ENCODE assay signal across 21 mouse cellular contexts in the genomic region with DNA sequence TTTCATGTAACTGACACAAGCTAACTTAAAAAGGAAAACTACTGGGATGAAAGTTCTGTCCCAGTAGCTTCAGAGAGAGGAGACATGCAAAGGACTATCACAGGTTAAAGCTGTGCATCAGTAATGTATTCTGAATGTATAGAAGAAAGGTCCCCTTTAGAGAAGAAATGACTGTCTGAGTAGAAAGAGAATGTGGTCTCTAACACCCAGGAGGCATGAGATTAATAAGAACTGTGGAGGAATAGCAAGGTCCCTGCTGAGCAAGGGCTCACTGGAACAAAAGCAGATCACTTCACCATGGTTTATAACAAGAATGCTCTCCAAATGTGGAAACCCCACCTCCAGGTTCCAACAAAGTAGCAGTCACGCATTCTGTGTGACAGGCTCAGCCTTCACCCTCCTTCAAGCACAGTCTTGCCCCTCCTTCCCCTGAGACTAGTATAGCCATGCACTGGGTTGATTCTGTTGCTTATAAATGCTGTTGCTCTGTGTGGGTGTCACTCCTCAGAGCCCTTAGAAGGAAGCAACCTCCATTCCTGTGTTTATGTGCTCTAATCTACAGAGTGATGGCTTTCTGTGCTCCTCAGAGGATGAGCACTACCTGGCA.
DNase-seq lines count a peak whose midpoint lies in the region; ATAC-seq lines count a peak whose summit lies in the region.
"Had no signal": no experiment of that assay in that cellular context is flagged by ENCODE, and none has a peak within 500 bp of the region (broad histone marks: within the 10 kb centered on the region; RNA-seq: fewer than 3 reads in every experiment).

No protein-coding gene starts in this region.

- peak overlapping the region; percentile 25; the same call in 1 of the 2 replicates for H3K27ac ChIP-seq in forebrain, embryonic 12.5 days
- no peak overlapping the region for H3K27ac ChIP-seq in forebrain, embryonic 10.5 days
- no peak overlapping the region for H3K27ac ChIP-seq in heart, embryonic 12.5 days (ENCODE audit: poor library complexity, severe bottlenecking)
- H3K27ac ChIP-seq in midbrain, embryonic 15.5 days = no peak overlapping the region
- H3K27ac ChIP-seq: embryonic facial prominence, embryonic 15.5 days; gastrocnemius, adult 2 months; heart, embryonic 10.5 days; heart, embryonic 15.5 days; hindbrain, embryonic 13.5 days; hindbrain, postnatal 0 days had no signal

- DNase-seq in forebrain, embryonic 10.5 days (ENCODE audit: extremely low spot score, low spot score) = no peak
- DNase-seq in heart, adult 11 months = peak; percentile 28
- no peak for DNase-seq in left cerebral cortex, adult 9 months (ENCODE audit: low spot score in 2 of 2)
- DNase-seq in heart, adult 18-20 months = no peak
- DNase-seq: adrenal gland, postnatal 10 days; cerebellum, adult 18-20 months; cerebellum, adult 9-11 months; embryo, embryonic 11 days; gastrocnemius, adult 2 months; gastrocnemius, postnatal 25 days; heart, postnatal 14 days; kidney, adult 11 months had no signal

- peaks cover 5% of the 10 kb centered on the region for H3K4me1 ChIP-seq in forebrain, embryonic 12.5 days
- H3K4me1 ChIP-seq in forebrain, embryonic 10.5 days = peaks cover 10% of the 10 kb centered on the region
- no peaks in the 10 kb centered on the region for H3K4me1 ChIP-seq in heart, embryonic 12.5 days (replicated peaks)
- peaks cover 6% of the 10 kb centered on the region for H3K4me1 ChIP-seq in midbrain, embryonic 15.5 days
- H3K4me1 ChIP-seq: embryonic facial prominence, embryonic 15.5 days; heart, embryonic 10.5 days; heart, embryonic 15.5 days had no signal

- no peak for ATAC-seq in forebrain, embryonic 12.5 days (ENCODE audit: low FRiP score)
- ATAC-seq in heart, embryonic 12.5 days (ENCODE audit: insufficient number of reproducible peaks, low FRiP score) = no peak
- ATAC-seq in midbrain, embryonic 15.5 days (replicated peaks) = peak; percentile 78
- ATAC-seq: hindbrain, postnatal 0 days had no signal

- no peaks in the 10 kb centered on the region for H3K36me3 ChIP-seq in forebrain, embryonic 12.5 days (replicated peaks)
- H3K36me3 ChIP-seq in forebrain, embryonic 10.5 days (replicated peaks) = no peaks in the 10 kb centered on the region
- H3K36me3 ChIP-seq in heart, embryonic 12.5 days = no peaks in the 10 kb centered on the region
- H3K36me3 ChIP-seq in midbrain, embryonic 15.5 days (replicated peaks) = no peaks in the 10 kb centered on the region
- H3K36me3 ChIP-seq: embryonic facial prominence, embryonic 15.5 days; heart, embryonic 10.5 days; heart, embryonic 15.5 days; hindbrain, embryonic 13.5 days had no signal

- WGBS in forebrain, embryonic 12.5 days = 12% methylated on average over 1 of the region's 1 CpGs
- 22% methylated on average over 1 of the region's 1 CpGs for WGBS in forebrain, embryonic 10.5 days
- WGBS in heart, embryonic 12.5 days = 35% methylated on average over 1 of the region's 1 CpGs
- 17% methylated on average over 1 of the region's 1 CpGs for WGBS in midbrain, embryonic 15.5 days

- no peak overlapping the region for H3K9ac ChIP-seq in forebrain, embryonic 12.5 days
- H3K9ac ChIP-seq in heart, embryonic 12.5 days = no peak overlapping the region
- H3K9ac ChIP-seq in midbrain, embryonic 15.5 days = no peak overlapping the region
- H3K9ac ChIP-seq: embryonic facial prominence, embryonic 15.5 days; heart, embryonic 15.5 days; hindbrain, embryonic 13.5 days had no signal

- H3K27me3 ChIP-seq in forebrain, embryonic 12.5 days = no peaks in the 10 kb centered on the region
- H3K27me3 ChIP-seq in forebrain, embryonic 10.5 days (ENCODE audit: poor library complexity, severe bottlenecking) = no peaks in the 10 kb centered on the region
- H3K27me3 ChIP-seq in heart, embryonic 12.5 days (replicated peaks) = no peaks in the 10 kb centered on the region
- H3K27me3 ChIP-seq in midbrain, embryonic 15.5 days (replicated peaks) = no peaks in the 10 kb centered on the region
- H3K27me3 ChIP-seq: embryonic facial prominence, embryonic 15.5 days; heart, embryonic 15.5 days; hindbrain, embryonic 13.5 days had no signal

- no peaks in the 10 kb centered on the region for H3K9me3 ChIP-seq in forebrain, embryonic 12.5 days
- no peaks in the 10 kb centered on the region for H3K9me3 ChIP-seq in forebrain, embryonic 10.5 days
- H3K9me3 ChIP-seq in heart, embryonic 12.5 days (replicated peaks) = 0 out of 2 replicates have a peak, but pooled peaks cover 3% of the 10 kb centered on the region
- no peaks in the 10 kb centered on the region for H3K9me3 ChIP-seq in midbrain, embryonic 15.5 days
- H3K9me3 ChIP-seq: embryonic facial prominence, embryonic 15.5 days; heart, embryonic 10.5 days; heart, embryonic 15.5 days had no signal

- H3K4me3 ChIP-seq in forebrain, embryonic 12.5 days (replicated peaks) = no peak overlapping the region
- no peak overlapping the region for H3K4me3 ChIP-seq in forebrain, embryonic 10.5 days
- no peak overlapping the region for H3K4me3 ChIP-seq in heart, embryonic 12.5 days
- H3K4me3 ChIP-seq in midbrain, embryonic 15.5 days = no peak overlapping the region
- H3K4me3 ChIP-seq: embryonic facial prominence, embryonic 15.5 days; erythroblast, embryonic 14.5 days; gastrocnemius, adult 2 months; heart, embryonic 10.5 days; heart, embryonic 15.5 days; hindbrain, embryonic 13.5 days had no signal

- no peak overlapping the region for H3K4me2 ChIP-seq in forebrain, embryonic 12.5 days
- H3K4me2 ChIP-seq in heart, embryonic 12.5 days = no peak overlapping the region
- H3K4me2 ChIP-seq in midbrain, embryonic 15.5 days = no peak overlapping the region
- H3K4me2 ChIP-seq: embryonic facial prominence, embryonic 15.5 days; heart, embryonic 15.5 days; hindbrain, embryonic 13.5 days had no signal
